Mouse (Mus musculus) heart, adult 9 months (tissue): ENCODE results near the gene Faxc.

ENCODE experiments used
- DNase-seq, 2 experiments: peaks; one replicate each; pipeline ENCODE4 v3.0.0; 2022; ENCODE audit warnings: low spot score in 2 of 2

The Faxc gene

GRCm38 (mm10) chr4:21930971-21931771 is at the start of gene Faxc:
Gene Faxc (plus strand): TSS chr4:21931329.
- peak; percentile 11 to 24 for DNase-seq

- no peak for DNase-seq
Observed at GRCm38 (mm10) chr4:21882806-21883205, 48.3 kb upstream of the Faxc start.

- DNase-seq, result no peak
Observed at GRCm38 (mm10) chr4:21885831-21886230, 45.3 kb upstream of the Faxc start.

- DNase-seq, result no peak
Observed at GRCm38 (mm10) chr4:21931772-21932630, 872 bp downstream of the Faxc start.

GRCm38 (mm10) chr4:21935378-21935777 is 4.2 kb downstream of the Faxc start:
- DNase-seq, result no peak

GRCm38 (mm10) chr4:21936424-21936823 is 5.3 kb downstream of the Faxc start:
- DNase-seq, result no peak

GRCm38 (mm10) chr4:21937890-21938289 is 6.8 kb downstream of the Faxc start:
- DNase-seq, result no peak

- no peak for DNase-seq
Observed at GRCm38 (mm10) chr4:21944672-21945071, 13.5 kb downstream of the Faxc start.

- no peak for DNase-seq
Observed at GRCm38 (mm10) chr4:21951444-21951843, 20.3 kb downstream of the Faxc start.

- DNase-seq, result no peak
Observed at GRCm38 (mm10) chr4:21952255-21952654, 21.1 kb downstream of the Faxc start.

GRCm38 (mm10) chr4:21957570-21958321 is 26.6 kb downstream of the Faxc start:
- DNase-seq, result no peak

- no peak for DNase-seq
Observed at GRCm38 (mm10) chr4:21971949-21972348, 40.8 kb downstream of the Faxc start.

- no peak for DNase-seq
Observed at GRCm38 (mm10) chr4:21974126-21974525, 43.0 kb downstream of the Faxc start.

- DNase-seq, result no peak
Observed at GRCm38 (mm10) chr4:21980471-21980870, 49.3 kb downstream of the Faxc start.

- no peak for DNase-seq
Observed at GRCm38 (mm10) chr4:21982449-21982848, 51.3 kb downstream of the Faxc start.

- DNase-seq, result no peak
Observed at GRCm38 (mm10) chr4:21986857-21987256, 55.7 kb downstream of the Faxc start.

- no peak for DNase-seq
Observed at GRCm38 (mm10) chr4:21987460-21987859, 56.3 kb downstream of the Faxc start.

- no peak for DNase-seq
Observed at GRCm38 (mm10) chr4:21989571-21990091, 58.5 kb downstream of the Faxc start.

GRCm38 (mm10) chr4:21990580-21991235 is 59.6 kb downstream of the Faxc start:
- DNase-seq, result no peak

- peak in 1 of 2 experiments; percentile 7 for DNase-seq
Observed at GRCm38 (mm10) chr4:22017656-22018379, 86.7 kb downstream of the Faxc start.

- no peak for DNase-seq
Observed at GRCm38 (mm10) chr4:22018414-22018813, 87.3 kb downstream of the Faxc start.
